ENCODE assay signal across 8 mouse cellular contexts in the genomic region with DNA sequence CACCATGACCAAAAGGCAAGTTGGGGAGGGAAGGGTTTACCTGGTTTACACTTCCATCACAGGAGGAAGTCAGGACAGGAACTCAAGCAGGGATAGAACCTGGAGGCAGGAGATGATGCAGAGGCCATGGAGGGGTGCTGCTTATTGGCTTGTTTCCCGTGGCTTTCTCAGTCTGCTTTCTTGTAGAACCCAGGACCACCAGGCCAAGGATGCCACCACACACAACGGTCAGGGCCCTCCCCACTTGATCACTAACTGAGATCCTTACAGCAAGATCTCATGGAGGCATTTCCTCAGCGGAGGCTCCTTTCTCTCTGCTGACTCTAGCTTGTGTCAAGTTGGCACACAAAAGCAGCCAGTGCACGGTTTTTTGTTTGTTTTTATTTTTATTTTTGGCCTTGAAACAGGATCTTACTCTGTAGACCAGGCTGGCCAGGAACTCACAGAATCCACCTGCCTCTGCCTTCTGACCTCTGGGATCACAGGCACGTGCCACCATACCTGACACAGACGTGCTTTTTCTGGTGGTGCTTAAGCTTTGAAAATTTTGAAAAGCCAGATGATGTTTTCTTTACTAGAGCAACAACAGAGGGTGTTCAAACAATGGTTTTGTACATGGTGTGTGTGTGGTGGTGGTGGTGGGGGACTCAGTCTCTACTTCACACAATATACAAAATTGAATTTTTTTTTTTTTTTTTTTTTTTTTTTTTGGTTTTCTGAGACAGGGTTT. TPM values are rescaled to one million over a fixed set of nuclear protein-coding genes. Genes with fewer than 3 reads are reported as not detected.
A peak's percentile ranks its signal among the peaks of the same experiment; 100 is the strongest.
DNase-seq lines count a peak whose midpoint lies in the region; ATAC-seq and TF ChIP-seq lines count a peak whose summit lies in the region.

A gene (minus strand): TSS at position 375 of the 730 bp plus-strand sequence.

- peak within 1 kb of the TSS; percentile 69 for H3K4me2 ChIP-seq in neural tube, embryonic 15.5 days

- H3K27me3 ChIP-seq in testis, adult 2 months (ENCODE audit: control insufficient read depth, insufficient read depth, low read length), result no peaks in the 10 kb centered on the region
- no peaks in the 10 kb centered on the region for H3K27me3 ChIP-seq in neural tube, embryonic 15.5 days (replicated peaks)

- H3K9me3 ChIP-seq in neural tube, embryonic 15.5 days (replicated peaks), result no peaks in the 10 kb centered on the region

- H3K27ac ChIP-seq in testis, adult 2 months (ENCODE audit: control insufficient read depth, insufficient read depth, low read depth, low read length), result peak within 1 kb of the TSS; percentile 50; the same call in 1 of the 2 replicates
- peak within 1 kb of the TSS; percentile 93 for H3K27ac ChIP-seq in neural tube, embryonic 15.5 days (replicated peaks)

- peak; percentile 67 for DNase-seq in cerebellum, adult 9-10 months
- no peak for DNase-seq in cerebellum, adult 18-20 months
- no peak for DNase-seq in testis, postnatal 14 days (ENCODE audit: low spot score)
- DNase-seq in left cerebral cortex, postnatal 10 days (ENCODE audit: extremely low spot score in 1 of 2, low spot score in 2 of 2), result no peak
- no peak for DNase-seq in right cerebral cortex, postnatal 36 days (ENCODE audit: low spot score in 2 of 2)
- no peak for DNase-seq in spleen, adult 18-20 months

- intact Hi-C loops in left cerebral cortex, postnatal 10 days (cut with DNase I), result no loop called here

- no peak for TF ChIP-seq CTCF in testis, adult 2 months (IDR thresholded peaks at IDR 0.05; ENCODE audit: control insufficient read depth, insufficient read depth, insufficient replicate concordance, low read depth, low read length)

- 72% methylated on average over 6 of the region's 6 CpGs for WGBS in neural tube, embryonic 15.5 days

- peaks cover 10% of the 10 kb centered on the region for H3K4me1 ChIP-seq in testis, adult 2 months (ENCODE audit: control insufficient read depth, insufficient read depth, low read length)
- H3K4me1 ChIP-seq in neural tube, embryonic 15.5 days, result peaks cover 47% of the 10 kb centered on the region

- TF ChIP-seq POLR2A in testis, adult 2 months (IDR thresholded peaks at IDR 0.05; ENCODE audit: control insufficient read depth, low read depth, low read length), result no peak

- H3K4me3 ChIP-seq in testis, adult 2 months (ENCODE audit: control insufficient read depth, low read depth, low read length), result no peak within 1 kb of the TSS
- H3K4me3 ChIP-seq in neural tube, embryonic 15.5 days (replicated peaks), result peak within 1 kb of the TSS; percentile 58

- ATAC-seq in neural tube, embryonic 15.5 days (ENCODE audit: low FRiP score), result no peak

- peak within 1 kb of the TSS; percentile 61 for H3K9ac ChIP-seq in neural tube, embryonic 15.5 days (replicated peaks)

- H3K36me3 ChIP-seq in testis, adult 2 months (ENCODE audit: control insufficient read depth, insufficient read depth, low read length), result no peaks in the 10 kb centered on the region
- peaks cover 3% of the 10 kb centered on the region; the same call in 1 of the 2 replicates for H3K36me3 ChIP-seq in neural tube, embryonic 15.5 days

RNA-seq across cellular contexts. Expression of the gene that starts here (rescaled TPM):
- 11.0 and 14.7 TPM in 2 replicates for polyA plus RNA-seq in testis, adult 2 months (2012; rRNA removed)
- total RNA-seq in left cerebral cortex, postnatal 10 days (2021), result 10 to 100 TPM; 34.1 to 36.3 TPM
- polyA plus RNA-seq in neural tube, embryonic 15.5 days (2015; fragmentation: Nextera tagmentation; extraction: Ambion mirVana), result 49.6 and 56.6 TPM in 2 replicates
